Mouse (Mus musculus) spleen, postnatal 10 days (tissue): ENCODE measurements at regions not wholly inside any gene's neighbourhood (a gene's known extent, or its start where the extent isn't known, plus 50 kb on each side); places are given as distances from the start of the nearest gene placed in this dataset.
"Not testable (repeated sequence)": the region's sequence is repeated elsewhere in the genome, so short reads cannot be mapped to it uniquely, and the experiment has no call there.

Experiments used
- DNase-seq, 2 experiments: peaks; one replicate each; pipeline ENCODE4 v3.0.0; 2021 to 2022; ENCODE audit warnings: low spot score in 2 of 2

DNA sequence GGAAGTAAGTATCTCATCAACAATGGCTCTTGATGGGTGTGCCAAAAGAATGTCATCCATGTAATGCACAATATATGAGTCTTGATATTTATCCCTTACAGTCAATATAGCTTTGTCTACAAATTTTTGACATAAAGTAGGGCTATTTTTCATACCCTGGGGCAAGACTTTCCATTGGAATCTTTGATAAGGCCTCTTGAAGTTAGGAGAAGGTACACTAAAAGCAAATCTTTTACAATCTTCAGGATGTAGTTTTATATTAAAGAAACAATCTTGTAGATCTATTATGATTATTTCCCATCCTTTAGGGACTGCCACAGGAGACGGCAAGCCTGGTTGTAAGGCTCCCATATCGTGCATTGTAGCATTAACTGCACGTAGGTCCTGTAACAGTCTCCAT lies 1038.8 kb upstream of the Sel1l start:
- DNase-seq = no peak

DNA sequence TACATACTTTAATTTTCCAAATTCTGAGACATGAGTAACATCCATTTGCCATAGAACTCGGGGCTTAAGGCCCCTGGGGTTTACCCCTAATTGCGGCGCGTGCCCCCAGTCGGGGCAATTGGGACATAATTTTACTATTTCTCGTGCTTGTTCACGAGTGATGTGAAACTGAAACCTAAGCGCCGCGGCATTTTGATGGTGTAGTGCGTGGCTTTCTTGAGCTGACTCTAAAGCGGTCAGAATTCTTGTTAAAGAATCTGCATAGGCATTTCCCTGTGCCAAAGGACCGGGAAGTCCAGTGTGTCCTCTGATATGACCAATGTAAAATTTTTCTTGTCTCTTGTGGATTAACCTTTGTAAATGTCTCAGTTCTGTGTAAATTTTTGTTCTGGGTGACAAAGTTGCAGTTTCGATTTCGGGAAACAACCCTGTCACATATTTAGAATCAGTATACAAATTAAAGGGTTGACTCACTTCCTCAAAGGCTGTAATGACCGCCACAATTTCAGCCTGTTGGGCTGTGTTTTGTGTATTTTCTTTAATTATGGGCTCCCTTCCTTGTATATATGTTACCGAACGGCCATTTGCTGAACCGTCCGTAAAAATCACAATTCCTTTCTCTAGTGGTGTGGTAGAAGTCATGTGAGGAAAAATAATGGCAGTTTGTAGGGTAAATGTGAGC lies 1037.6 kb upstream of the Sel1l start:
- DNase-seq = not testable (repeated sequence)

DNA sequence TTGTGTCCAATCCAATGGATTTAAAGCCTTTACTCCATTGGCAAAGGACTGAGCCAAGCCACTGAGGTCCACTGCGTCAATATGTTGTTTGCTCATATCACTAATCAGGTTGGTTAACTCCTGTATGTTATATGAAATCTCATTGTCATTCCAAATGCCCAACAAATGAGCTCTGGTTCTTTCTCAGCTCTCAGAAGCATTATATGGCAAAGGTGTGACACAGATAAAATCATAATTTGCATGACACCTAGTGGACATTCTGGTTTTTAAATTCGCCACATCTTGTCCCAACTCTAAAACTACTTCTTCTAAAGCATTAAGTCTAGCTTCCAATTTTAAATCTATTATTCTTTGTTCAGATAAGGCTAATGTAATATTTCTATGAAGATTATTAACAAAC lies 1035.1 kb upstream of the Sel1l start:
- DNase-seq = not testable (repeated sequence)

DNA sequence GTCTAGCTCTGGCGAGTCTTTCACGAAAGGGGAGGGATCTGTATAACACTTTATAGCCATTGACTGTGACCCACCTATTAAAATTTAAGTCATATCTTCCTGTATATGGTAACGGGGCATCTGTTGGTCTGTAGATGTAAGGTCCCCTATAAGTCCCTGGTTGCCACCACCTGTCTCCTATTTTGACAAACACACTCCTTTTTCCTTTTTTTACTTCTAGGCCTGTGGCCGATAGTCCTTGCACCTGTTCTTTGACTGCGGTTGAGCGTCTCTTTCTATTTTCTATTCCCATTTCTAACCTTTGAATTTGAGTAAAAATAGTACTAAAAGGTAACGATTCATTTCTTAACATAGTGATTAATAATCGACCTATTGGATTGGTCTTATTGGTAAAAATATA lies 1034.1 kb upstream of the Sel1l start:
- not testable (repeated sequence) for DNase-seq

DNA sequence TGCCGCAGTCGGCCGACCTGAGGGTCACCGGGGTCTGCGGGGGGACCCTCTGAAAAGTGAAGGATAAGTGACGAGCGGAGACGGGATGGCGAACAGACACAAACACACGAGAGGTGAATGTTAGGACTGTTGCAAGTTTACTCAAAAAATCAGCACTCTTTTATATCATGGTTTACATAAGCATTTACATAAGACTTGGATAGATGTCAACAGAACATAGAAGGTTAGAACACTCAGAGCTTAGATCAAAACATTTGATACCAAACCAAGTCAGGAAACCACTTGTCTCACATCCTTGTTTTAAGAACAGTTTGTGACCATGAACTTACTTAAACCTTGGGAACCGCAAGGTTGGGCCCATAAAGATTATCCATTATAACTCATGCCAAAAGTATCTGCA lies 1033.6 kb upstream of the Sel1l start:
- not testable (repeated sequence) for DNase-seq

DNA sequence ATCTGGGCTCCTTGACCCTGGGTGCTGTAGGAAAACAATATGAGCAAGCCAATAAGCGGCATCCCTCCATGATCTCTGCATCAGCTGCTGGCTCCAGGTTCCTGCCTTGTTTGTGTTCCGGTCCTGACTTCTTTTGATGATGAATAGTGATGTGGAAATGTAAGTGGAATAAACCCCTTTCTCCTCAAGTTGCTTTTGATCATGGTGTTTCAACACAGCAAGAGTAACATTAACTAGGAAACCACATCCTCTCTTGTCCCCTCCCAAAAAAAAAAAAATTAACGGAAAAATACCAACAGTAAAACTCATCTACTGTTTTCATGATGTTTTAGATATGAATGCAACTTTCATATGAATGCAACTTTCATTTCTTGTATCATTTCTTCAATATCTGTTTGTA lies 1024.6 kb upstream of the Sel1l start:
- DNase-seq = no peak

DNA sequence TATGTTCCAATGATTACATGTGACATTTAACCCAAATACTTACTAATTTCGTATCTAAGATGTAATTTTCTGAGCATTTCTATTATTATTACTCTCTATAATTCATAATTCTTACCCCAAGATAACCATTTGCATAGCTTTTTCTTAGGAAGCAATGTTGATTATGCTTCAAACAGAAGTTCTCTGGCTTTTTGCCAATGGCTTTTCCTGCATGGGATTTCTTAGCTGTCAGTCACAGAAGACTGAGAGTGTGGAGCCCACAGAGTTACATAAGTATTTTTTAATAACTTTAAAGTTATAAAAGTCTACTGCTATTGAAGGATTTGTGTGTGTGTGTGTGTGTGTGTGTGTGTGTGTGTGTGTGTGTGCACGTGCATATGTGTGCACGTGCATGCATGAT lies 1020.4 kb upstream of the Sel1l start:
- no peak for DNase-seq

DNA sequence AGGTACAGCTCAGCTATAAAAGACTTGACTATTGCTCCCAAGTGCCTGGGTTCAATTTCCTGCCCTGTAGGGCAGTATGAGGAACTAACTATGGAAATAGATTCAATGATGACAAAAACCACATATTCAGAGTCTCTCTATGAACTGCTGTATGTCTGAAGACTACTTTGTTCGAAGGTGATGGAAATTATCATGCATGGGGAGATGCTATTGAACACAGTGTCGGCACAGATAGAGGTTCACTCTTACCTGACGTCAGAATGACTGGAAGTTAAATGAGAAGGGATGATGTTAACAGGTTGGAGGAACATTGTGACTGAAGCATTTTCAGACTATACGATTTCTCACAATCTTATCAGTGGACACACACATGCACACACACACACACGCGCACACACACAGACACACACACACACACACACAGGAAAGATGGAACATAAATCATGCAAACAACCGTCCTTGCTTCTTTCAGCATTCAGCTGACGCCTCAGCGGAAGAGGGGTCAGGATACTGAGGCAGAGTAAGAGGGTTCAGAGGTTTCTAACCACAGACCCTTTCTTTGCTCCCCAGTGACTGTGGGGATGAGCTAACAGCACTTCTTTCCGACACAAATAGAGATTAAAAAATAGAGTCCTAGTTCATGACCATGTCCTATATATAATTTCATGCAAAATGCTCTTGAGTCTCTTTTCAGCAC lies 974.3 kb upstream of the Sel1l start:
- no peak for DNase-seq

DNA sequence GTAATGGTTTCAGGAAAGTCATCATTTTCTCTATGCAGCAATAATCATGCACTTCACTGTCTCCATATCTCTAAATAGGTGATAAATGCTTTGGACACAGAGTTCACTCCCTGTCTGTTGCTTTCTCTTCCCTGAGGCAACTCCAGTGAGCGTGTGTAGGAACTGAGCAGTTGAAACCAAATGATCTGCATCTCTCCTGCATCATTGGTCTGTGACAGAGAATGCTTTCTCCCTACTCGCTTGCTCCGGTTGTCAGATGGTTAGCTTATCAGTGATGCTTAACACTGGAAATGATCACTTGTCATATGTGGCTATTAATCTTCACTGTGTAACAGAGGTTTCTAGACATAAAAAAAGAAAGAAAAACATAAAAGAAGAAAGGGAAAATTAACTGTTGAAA lies 969.7 kb upstream of the Sel1l start:
- DNase-seq = no peak

DNA sequence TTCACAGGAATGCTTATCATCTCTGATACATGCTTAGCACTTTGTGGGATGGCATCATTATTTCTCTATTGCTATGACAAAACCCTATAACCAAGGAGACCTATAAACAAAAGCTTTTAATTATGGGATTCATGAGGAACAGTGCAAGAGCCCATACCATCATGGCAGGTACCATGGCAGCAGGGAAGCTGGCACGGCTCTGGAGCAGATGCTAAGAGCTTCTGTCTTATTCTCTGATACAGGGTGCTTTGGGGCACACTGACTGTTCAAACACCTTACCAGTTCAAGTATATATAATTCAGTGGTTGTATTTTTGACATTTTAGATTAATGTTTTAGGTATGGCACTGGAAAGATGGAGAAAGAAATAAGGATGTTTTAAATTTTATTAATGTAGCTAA lies 952.2 kb upstream of the Sel1l start:
- DNase-seq = no peak

DNA sequence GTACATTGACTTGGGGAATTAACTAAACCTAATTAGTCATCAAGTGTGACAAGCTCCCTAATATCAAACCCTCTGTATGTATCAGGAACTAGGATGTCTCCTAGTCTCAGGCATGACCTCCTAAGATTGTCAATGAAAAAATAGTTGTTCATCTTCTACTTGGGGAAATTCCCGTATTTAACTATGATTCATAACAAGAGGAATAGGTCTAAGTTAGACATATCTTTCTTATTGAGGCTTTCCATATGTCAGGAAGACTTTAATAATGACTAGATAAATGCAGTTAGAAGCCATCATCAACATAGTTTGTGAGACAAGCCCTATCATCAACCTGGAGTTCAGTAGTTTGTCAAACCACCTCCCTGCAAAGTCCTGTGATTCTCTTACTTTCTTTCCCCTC lies 934.4 kb upstream of the Sel1l start:
- DNase-seq = no peak

DNA sequence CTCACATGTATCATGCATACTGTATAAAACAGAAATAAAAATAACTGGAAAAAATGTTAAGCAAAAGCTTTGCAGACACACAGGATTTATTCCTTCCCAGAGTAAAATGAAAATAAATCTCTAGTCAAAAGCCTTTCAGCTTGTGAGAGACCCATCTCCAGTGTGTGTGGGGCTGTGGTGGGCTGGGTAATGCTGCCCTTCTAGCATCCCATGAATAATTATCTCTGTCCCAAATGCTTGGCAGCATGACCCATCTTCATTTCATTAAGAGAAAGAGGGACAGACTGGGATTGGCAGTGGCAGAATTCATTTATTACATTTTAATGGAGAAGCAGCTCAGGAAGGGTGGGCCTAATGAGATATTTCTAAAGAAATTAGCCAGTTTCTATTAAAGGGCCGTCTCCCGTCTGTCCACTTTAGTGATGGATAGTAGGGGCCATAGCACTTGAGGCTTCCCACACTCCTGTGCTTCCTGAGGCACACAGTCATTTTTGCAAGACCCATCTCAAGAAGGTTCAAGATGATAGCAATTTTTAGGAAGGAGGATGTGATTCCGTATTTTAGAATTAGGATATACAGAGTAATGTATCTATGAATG lies 930.8 kb upstream of the Sel1l start:
- DNase-seq = no peak

DNA sequence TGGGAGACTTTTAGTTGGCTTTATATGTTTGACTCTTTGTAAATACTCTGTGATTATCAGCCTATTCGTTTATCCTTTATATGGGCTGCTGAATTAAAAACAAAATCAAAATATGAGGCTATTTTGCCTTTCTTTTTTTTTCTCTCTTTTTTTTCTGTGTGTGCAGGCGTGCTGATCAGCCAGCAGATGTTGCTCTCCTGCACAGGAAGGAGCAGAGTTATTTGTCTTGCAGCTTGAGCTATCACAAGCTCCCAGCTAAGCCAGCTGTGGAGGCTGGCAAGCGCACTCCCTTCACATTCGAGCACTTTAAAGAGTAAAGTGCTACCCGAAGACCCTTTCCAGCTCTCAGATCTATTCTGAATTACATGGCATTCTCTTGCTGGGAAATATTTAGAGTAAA lies 926.7 kb upstream of the Sel1l start:
- no peak for DNase-seq

DNA sequence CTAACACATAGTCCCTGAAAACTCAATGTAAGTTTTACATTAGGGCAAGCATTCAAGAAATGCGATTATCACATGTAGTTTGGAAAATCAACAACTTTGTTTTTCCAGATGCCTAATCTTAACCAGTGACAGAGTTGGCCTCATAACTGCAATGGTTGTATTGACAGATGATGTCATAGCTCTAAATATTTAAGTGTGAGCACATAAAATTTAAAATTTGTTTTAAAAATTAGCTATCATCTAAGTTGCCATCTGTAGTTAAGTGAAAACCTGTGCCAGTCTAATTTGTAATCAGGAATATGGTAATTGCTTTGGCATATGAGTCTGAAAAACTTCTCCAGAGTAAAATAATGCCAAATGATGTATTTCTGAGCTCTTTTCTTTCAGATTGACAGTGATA lies 899.6 kb upstream of the Sel1l start:
- DNase-seq = no peak

DNA sequence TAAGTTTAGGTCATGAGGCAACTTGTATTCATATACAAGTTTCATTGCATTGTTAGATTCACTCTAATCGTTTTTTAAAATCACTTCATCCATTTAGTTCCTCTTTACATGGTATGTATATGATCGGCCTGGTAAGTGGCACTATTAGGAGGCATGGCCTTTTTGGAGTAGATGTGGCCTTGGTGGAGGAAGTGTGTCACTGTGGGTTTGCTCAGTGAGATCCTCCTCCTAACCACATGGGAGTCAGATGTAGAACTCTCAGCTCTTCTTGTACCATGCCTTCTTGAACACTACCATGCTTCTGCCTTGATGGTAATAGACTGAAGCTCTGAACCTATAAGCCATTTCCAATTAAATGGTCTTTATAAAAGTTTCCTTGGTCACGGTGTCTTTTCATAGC lies 891.9 kb upstream of the Sel1l start:
- DNase-seq = no peak

DNA sequence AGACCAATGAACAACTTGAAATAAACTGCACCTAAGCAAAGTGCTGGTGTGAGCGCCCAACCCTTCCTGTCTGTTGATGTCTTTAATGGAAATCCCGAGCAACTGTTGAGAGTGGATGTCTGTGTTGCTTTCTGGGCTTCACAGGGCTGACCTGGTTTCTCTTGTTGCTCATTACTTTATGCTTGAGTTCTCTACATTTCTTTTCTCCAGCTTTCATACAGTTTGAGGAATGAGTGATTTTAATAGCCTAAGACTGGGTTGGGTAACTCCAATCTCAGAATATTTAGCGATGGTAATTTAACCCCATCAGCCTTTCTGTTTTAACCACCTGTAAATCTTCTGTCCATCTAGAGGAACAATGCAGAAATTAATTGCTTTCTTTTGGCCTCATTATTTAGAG lies 890.2 kb upstream of the Sel1l start:
- no peak for DNase-seq

DNA sequence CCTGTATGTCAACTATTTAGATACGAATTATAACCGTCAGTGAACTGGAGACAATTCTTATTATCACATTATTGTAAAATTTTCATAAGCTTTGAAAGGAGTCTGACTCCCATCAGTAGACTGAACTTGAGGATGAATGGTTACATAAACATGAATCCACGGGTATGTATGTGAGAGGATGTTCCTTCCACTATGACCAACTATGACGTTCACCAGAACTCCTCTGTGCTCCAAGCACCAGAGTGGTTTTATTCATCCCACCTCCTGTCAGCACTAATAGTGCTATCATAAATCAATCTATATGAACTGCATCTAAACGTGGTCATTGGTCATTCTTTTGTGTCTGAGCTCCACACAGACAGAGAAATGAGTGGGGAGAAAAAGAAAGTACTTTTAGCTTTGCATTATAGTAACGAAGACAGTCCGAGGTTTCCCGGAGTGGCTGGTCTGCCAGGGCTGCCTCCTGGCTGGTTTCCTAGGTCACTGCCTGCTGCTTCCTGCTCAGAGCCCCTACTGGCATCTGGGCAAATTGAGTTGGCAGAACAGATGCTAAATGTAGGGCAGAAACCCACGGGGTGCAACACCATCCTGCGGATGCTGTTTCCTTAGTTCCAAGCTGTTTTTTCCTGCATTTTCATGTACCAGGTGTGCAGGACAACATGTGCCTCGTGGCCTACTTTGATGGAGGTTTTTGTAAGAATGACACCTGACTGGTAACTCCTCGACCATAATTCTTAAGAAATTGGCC lies 888.8 kb upstream of the Sel1l start:
- no peak for DNase-seq

DNA sequence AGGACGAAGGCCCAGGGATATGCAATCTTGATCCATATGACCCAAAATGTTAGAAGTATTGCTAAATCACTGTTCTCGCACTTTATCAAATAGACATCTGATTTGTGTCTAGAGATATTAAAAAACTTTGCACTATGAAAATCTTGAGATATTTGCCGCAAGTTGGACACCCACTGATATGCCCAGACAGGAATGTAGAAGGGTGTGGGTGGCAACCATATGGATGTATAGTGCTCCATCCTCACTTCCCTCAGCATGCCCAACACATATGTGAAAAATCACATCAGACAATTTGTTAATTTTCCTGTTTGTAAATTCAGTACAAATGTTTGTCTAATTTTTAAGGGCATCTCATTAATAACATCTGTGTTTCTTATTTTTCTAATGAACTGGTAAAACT lies 874.1 kb upstream of the Sel1l start:
- DNase-seq = no peak

DNA sequence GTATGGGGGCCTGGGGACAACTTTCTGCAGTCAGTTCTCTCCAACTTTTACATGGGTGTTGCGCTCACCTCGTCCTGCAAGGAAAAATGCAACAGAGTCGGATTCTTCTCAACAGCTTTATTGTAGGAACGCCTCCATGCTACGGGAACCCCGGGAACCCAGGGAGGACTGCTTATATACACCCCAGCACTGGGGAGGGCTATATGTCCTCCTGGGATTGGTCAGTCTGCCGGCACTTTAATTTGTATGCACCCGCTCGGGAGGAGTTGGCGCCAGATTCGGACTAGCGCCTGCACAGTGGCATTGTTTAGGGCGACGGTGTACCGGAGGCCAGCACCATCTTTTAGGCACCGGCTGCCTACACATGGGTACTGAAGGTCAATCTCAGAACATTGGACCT lies 864.5 kb upstream of the Sel1l start:
- DNase-seq = no peak

DNA sequence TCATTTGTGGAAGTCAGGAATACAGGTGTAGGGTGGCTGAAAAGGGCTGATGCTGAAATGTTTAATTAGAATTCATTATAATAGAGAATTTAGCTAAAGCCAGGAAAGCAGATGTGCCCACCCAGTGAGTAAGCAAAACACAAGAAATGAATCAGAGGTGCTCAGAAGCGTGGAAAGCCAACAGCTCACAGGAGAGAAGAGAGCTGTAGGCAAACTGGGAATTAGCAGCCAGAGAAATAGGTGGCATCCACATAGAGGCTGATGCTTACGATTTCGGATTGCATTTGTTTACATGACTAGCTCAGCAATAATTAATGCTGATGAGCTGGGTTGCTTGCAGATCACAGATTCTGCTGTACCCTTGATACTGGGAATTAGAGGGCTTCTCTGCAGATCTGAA lies 859.5 kb upstream of the Sel1l start:
- no peak for DNase-seq

DNA sequence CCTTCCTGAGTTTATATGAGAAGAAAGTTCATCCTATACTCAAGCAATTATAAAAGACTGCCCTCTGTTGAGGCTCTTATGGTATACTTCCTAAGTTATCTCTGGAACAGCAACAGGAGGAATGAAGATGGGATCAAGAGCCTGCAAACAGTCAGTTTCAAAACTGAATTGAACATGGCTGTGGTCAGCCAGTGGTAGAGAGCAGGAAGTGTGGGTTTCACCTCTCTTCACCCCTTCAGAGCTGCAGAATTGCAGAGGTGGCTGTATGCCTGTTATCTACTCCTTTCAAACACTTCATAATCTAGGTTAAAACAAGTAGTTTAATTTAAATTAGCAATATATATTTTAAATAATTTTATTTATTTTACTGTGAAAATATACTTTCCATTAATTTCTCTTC lies 854.8 kb upstream of the Sel1l start:
- DNase-seq = no peak

DNA sequence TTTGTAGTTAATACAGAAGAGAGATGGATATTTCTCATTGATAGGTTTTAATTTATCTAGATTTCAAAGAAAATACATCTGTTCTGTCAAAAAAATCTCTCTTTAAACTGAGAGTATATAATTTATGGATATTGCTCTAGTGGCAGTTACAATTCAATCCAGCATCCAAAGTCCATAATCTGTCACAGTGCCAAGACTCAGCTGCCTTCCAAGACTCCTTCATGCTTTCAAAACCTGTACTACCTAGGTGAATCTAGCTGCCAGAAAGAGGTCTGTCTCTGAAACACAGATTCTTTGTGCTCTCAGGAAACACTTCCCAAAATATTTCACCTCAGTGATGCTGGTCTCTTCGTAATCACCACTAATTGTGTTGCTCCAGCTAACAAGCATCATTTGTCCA lies 844.0 kb upstream of the Sel1l start:
- DNase-seq = no peak

DNA sequence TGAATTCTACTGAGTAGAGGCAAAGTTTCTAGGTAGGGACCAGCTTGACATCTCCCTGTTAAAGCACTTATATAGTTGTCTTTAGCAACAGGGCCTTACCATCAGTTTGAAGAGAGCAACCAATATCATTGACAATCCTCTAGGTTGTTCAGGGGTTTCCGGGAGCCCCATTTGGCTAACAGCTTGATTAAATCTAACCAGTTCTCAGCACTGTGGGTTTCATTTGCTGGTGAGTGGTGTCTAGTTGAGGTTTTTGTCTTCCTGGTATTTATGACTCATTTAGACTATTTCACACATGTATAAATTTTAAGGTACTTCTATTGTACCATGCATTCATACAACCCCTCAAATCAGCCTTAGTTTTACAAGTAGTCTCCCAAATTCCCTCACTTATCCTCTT lies 823.4 kb upstream of the Sel1l start:
- DNase-seq = no peak
